Mouse (Mus musculus) liver, embryonic 14.5 days (tissue): Measurements from ENCODE around the gene Vmn1r172. TPM values are rescaled to one million over a fixed set of nuclear protein-coding genes. Genes with fewer than 3 reads are reported as not detected.
"Not testable (repeated sequence)": the region's sequence is repeated elsewhere in the genome, so short reads cannot be mapped to it uniquely, and the experiment has no call there.

Experiments used
- ATAC-seq: fragments of 200-750 bp; cut with Nextera tagmentation; 2 replicates; pipeline ENCODE4 v1.8.0; 2017; ENCODE audit warnings: moderate number of reproducible peaks, mild to moderate bottlenecking, moderate library complexity; ENCODE audit not compliant: insufficient read depth
- DNase-seq, 3 experiments: peaks; one replicate each; pipeline ENCODE4 v3.0.0-alpha.2; 2012 to 2013; ENCODE audit warnings: low read depth in 3 of 3, low spot score in 3 of 3
- H3K27ac ChIP-seq: fragments of 300-500 bp; sonication (generic); 2 replicates; pipeline ENCODE4 v1.5.1; 2014; ENCODE audit warnings: moderate library complexity, mild to moderate bottlenecking, control low read depth, inconsistent platforms
- H3K27me3 ChIP-seq: fragments of 300-500 bp; sonication (generic); 2 replicates; pipeline ENCODE4 v1.6.1; 2014; ENCODE audit warnings: mild to moderate bottlenecking, low read length, moderate library complexity; ENCODE audit not compliant: control insufficient read depth, insufficient read depth
- H3K36me3 ChIP-seq: fragments of 300-500 bp; sonication (generic); replicated peaks from 2 replicates; pipeline ENCODE4 v1.6.1; 2014; ENCODE audit warnings: low read depth; ENCODE audit not compliant: control insufficient read depth, insufficient read depth
- H3K4me1 ChIP-seq, 2 experiments: fragments of 200-500 bp in 1 of 2; fragments of 300-500 bp in 1 of 2; sonication (generic) in 1 of 2; replicated peaks; 2 replicates each; pipeline ENCODE4 v1.6.1; 2012 to 2014; ENCODE audit warnings: antibody characterized with exemption in 1 of 2, inconsistent platforms in 1 of 2, low read length in 1 of 2; ENCODE audit not compliant: control insufficient read depth in 2 of 2, insufficient read depth in 2 of 2
- H3K4me2 ChIP-seq: fragments of 300-500 bp; sonication (generic); 2 replicates; pipeline ENCODE4 v1.6.1; 2014; ENCODE audit warnings: low read depth, mild to moderate bottlenecking, control low read depth, moderate library complexity
- H3K4me3 ChIP-seq, 2 experiments: fragments of 200-500 bp in 1 of 2; fragments of 300-500 bp in 1 of 2; sonication (generic) in 1 of 2; 2 replicates each; pipeline ENCODE4 v1.5.1; 2012 to 2014; ENCODE audit warnings: low read depth in 2 of 2, low read length in 2 of 2, mild to moderate bottlenecking in 2 of 2, control low read depth in 1 of 2, inconsistent platforms in 1 of 2, moderate library complexity in 1 of 2; ENCODE audit not compliant: insufficient read depth in 1 of 2
- H3K9ac ChIP-seq: fragments of 300-500 bp; sonication (generic); replicated peaks from 2 replicates; pipeline ENCODE4 v1.6.1; 2014; ENCODE audit warnings: mild to moderate bottlenecking, control low read depth, moderate library complexity
- H3K9me3 ChIP-seq: fragments of 300-500 bp; sonication (generic); 2 replicates; pipeline ENCODE4 v1.6.1; 2016; ENCODE audit warnings: low read length, mixed read lengths; ENCODE audit not compliant: control insufficient read depth
- CTCF ChIP-seq: IDR thresholded peaks from 2 replicates; pipeline ENCODE4 v1.5.1; 2016; ENCODE audit warnings: antibody characterized with exemption, low read depth, control low read depth
- EP300 ChIP-seq: IDR thresholded peaks from 2 replicates; pipeline ENCODE4 v1.6.1; 2016; ENCODE audit warnings: antibody characterized with exemption, low read depth
- WGBS: fragments of 180-500 bp; shearing (Covaris S2); extraction: QIAGEN DNeasy Blood & Tissue Kit; methylation state at CpG from one replicate; pipeline ENCODE4 v1.1.7; 2014; ENCODE audit not compliant: insufficient replicate concordance; 5-methylcytosine and 5-hydroxymethylcytosine counted together
- polyA plus RNA-seq, 2 experiments: library from polyadenylated mRNA; depleted of rRNA in 1 of 2; stranded (reverse) in 1 of 2; unstranded in 1 of 2; fragments of >200 nt; fragmentation: Nextera tagmentation in 1 of 2; extraction: Ambion mirVana in 1 of 2; gene quantifications; 2 replicates each; pipeline versions ENCODE4 v1.2.1 to v1.2.3; 2012 to 2014

Gene Vmn1r172
- polyA plus RNA-seq (2012; rRNA removed) (not detected in 2 replicates), polyA plus RNA-seq (2014; fragmentation: Nextera tagmentation; extraction: Ambion mirVana) (not detected in 2 replicates)

DNA sequence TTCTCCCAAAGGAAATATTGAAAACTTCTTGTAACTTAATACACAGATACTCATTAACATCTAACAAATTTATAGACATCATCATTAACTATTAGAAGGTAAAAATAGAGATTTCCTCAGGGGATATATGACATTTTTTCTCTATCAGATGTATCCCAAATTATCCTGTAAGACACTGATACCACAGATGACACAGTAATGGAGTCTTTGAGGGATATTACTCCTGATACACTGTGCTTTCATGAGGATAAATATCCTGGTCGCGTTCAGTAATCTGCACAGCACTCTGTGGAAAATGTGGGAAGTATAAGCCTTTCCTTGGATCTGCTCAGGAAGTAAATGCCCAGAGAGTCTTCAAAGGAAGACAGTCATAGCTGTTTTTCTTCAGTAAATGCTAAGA lies at the start of gene Vmn1r172:
Gene Vmn1r172 (plus strand): TSS at position 301 of the 400 bp plus-strand sequence.
- Histone ChIP-seq H3K4me2 (no peak within 1 kb of the TSS), H3K9me3 (no peaks in the 10 kb centered on the region), H3K9ac (no peak within 1 kb of the TSS), H3K4me3 (no peak within 1 kb of the TSS), H3K36me3 (no peaks in the 10 kb centered on the region), H3K4me1 (no peaks in the 10 kb centered on the region), H3K27me3 (no peaks in the 10 kb centered on the region), H3K27ac (no peak within 1 kb of the TSS)
- ATAC-seq (no peak), DNase-seq (no peak)
- TF ChIP-seq CTCF (no peak), EP300 (no peak)
- 50% methylated on average over 2 of the region's 2 CpGs for WGBS

DNA sequence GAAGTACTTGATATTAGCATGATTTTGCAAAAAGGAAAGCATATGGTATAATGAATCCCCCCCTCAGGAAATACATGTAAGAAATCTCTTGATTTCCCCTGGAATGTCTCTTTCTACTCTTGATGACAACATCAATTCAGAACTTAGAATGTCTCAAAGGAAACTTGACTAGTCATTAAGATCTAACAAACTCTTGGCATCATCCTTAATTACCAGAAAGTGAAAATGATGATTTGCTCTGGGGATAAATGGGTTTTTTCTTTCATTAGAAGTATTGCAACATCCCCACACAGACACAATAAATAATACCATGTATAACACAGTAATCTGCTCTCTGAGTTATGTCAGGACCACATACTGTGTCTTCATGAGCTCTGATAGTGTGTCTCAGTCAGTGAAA lies 27.7 kb upstream of the Vmn1r172 start, which contains the start of gene Vmn1r171:
Gene Vmn1r171 (plus strand): TSS at position 301 of the 400 bp plus-strand sequence.
- Histone ChIP-seq H3K9ac (no peak within 1 kb of the TSS), H3K4me2 (no peak within 1 kb of the TSS), H3K27ac (no peak within 1 kb of the TSS), H3K4me3 (no peak within 1 kb of the TSS), H3K36me3 (no peaks in the 10 kb centered on the region), H3K27me3 (no peaks in the 10 kb centered on the region), H3K9me3 (no peaks in the 10 kb centered on the region), H3K4me1 (no peaks in the 10 kb centered on the region)
- ATAC-seq: no peak
- TF ChIP-seq CTCF: no peak
- no peak for TF ChIP-seq EP300
- DNase-seq: no peak

DNA sequence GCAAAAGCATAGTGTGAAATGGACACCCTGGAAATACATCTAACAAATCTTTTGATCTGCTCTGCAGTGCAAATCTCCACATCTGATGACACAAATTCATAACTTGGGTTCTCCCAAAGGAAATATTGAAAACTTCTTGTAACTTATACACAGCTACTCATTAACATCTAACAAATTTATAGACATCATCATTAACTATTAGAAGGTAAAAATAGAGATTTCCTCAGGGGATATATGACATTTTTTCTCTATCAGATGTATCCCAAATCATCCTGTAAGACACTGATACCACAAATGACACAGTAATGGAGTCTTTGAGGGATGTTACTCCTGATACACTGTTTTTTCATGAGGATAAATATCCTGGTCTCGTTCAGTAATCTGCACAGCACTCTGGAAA lies 42.3 kb downstream of the Vmn1r172 start, which contains the start of gene Vmn1r173:
Gene Vmn1r173 (plus strand): TSS at position 301 of the 400 bp plus-strand sequence.
- not testable (repeated sequence) for H3K9me3 ChIP-seq, H3K4me2 ChIP-seq, DNase-seq, H3K9ac ChIP-seq, H3K27ac ChIP-seq, H3K4me3 ChIP-seq, H3K27me3 ChIP-seq, H3K36me3 ChIP-seq, H3K4me1 ChIP-seq, ATAC-seq
- 21% methylated on average over 1 of the region's 1 CpGs for WGBS

Other genes starting within 250 kb of the Vmn1r172 start
- not detected in 2 replicates for gene Vmn1r167, start 151.1 kb upstream of the Vmn1r172 start, polyA plus RNA-seq (2012; rRNA removed)
- gene Vmn1r167, start 151.1 kb upstream of the Vmn1r172 start, polyA plus RNA-seq (2014; fragmentation: Nextera tagmentation; extraction: Ambion mirVana): not detected in 2 replicates
- not detected in 2 replicates for gene Vmn1r168, start 118.6 kb upstream of the Vmn1r172 start, polyA plus RNA-seq (2012; rRNA removed)
- gene Vmn1r168, start 118.6 kb upstream of the Vmn1r172 start, polyA plus RNA-seq (2014; fragmentation: Nextera tagmentation; extraction: Ambion mirVana): not detected in 2 replicates
- gene Vmn1r169, start 82.8 kb upstream of the Vmn1r172 start, polyA plus RNA-seq (2012; rRNA removed): not detected in 2 replicates
- not detected in 2 replicates for gene Vmn1r169, start 82.8 kb upstream of the Vmn1r172 start, polyA plus RNA-seq (2014; fragmentation: Nextera tagmentation; extraction: Ambion mirVana)
- gene Vmn1r170, start 52.1 kb upstream of the Vmn1r172 start, polyA plus RNA-seq (2012; rRNA removed): not detected in 2 replicates
- gene Vmn1r170, start 52.1 kb upstream of the Vmn1r172 start, polyA plus RNA-seq (2014; fragmentation: Nextera tagmentation; extraction: Ambion mirVana): not detected in 2 replicates
- gene Vmn1r171, start 27.6 kb upstream of the Vmn1r172 start, polyA plus RNA-seq (2012; rRNA removed): not detected in 2 replicates
- gene Vmn1r171, start 27.6 kb upstream of the Vmn1r172 start, polyA plus RNA-seq (2014; fragmentation: Nextera tagmentation; extraction: Ambion mirVana): not detected in 2 replicates
- gene Vmn1r173, start 42.4 kb downstream of the Vmn1r172 start, polyA plus RNA-seq (2012; rRNA removed): not detected in 2 replicates
- not detected in 2 replicates for gene Vmn1r173, start 42.4 kb downstream of the Vmn1r172 start, polyA plus RNA-seq (2014; fragmentation: Nextera tagmentation; extraction: Ambion mirVana)
- not detected in 2 replicates for gene Vmn1r174, start 94.0 kb downstream of the Vmn1r172 start, polyA plus RNA-seq (2012; rRNA removed)
- not detected in 2 replicates for gene Vmn1r174, start 94.0 kb downstream of the Vmn1r172 start, polyA plus RNA-seq (2014; fragmentation: Nextera tagmentation; extraction: Ambion mirVana)
- not detected in 2 replicates for gene Vmn1r175, start 152.3 kb downstream of the Vmn1r172 start, polyA plus RNA-seq (2012; rRNA removed)
- not detected in 2 replicates for gene Vmn1r175, start 152.3 kb downstream of the Vmn1r172 start, polyA plus RNA-seq (2014; fragmentation: Nextera tagmentation; extraction: Ambion mirVana)
- gene Vmn1r176, start 179.1 kb downstream of the Vmn1r172 start, polyA plus RNA-seq (2012; rRNA removed): not detected in 2 replicates
- not detected in 2 replicates for gene Vmn1r176, start 179.1 kb downstream of the Vmn1r172 start, polyA plus RNA-seq (2014; fragmentation: Nextera tagmentation; extraction: Ambion mirVana)
- not detected in 2 replicates for gene Vmn1r177, start 208.1 kb downstream of the Vmn1r172 start, polyA plus RNA-seq (2012; rRNA removed)
- gene Vmn1r177, start 208.1 kb downstream of the Vmn1r172 start, polyA plus RNA-seq (2014; fragmentation: Nextera tagmentation; extraction: Ambion mirVana): not detected in 2 replicates
- gene Vmn1r178, start 233.7 kb downstream of the Vmn1r172 start, polyA plus RNA-seq (2012; rRNA removed): not detected in 2 replicates
- gene Vmn1r178, start 233.7 kb downstream of the Vmn1r172 start, polyA plus RNA-seq (2014; fragmentation: Nextera tagmentation; extraction: Ambion mirVana): not detected in 2 replicates